In the genomic region with DNA sequence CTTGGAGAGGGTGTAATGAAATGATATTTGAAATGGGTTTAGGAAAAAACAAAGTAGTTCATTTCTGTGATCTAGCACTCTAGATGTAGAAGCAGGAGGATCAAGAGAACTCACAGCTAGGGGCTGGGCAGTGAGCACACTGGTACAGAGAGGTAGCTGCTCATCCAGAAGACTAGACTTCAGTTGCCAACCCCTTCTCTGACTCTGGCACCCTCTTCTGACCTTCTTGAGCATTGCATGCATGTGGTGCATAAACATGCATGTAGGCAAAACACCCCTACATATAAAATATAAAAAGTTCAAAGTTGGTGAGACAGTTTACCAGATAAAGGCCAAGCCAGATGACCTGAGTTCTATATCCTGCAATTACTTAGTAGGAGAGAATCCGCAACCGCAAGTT, we compare ENCODE assay signal across 8 mouse cellular contexts. TPM values are rescaled to one million over a fixed set of nuclear protein-coding genes. Genes with fewer than 3 reads are reported as not detected.
DNase-seq lines count a peak whose midpoint lies in the region; ATAC-seq and TF ChIP-seq lines count a peak whose summit lies in the region.

No protein-coding gene starts in this region.

- 95% methylated on average over 2 of the region's 2 CpGs for WGBS in heart, embryonic 11.5 days (ENCODE audit: insufficient replicate concordance)

- no peaks in the 10 kb centered on the region for H3K36me3 ChIP-seq in ES-E14 (ENCODE audit: control insufficient read depth, insufficient read depth, low read length, poor library complexity, severe bottlenecking)
- 0 out of 2 replicates have a peak, but pooled peaks cover 2% of the 10 kb centered on the region for H3K36me3 ChIP-seq in heart, embryonic 11.5 days (ENCODE audit: control insufficient read depth, insufficient read depth, low read length)

- in situ Hi-C loops in ES-E14 (cut with MboI; ENCODE audit: low sequenced_read_pairs in 2 of 2, unreplicated experiment in 2 of 2): no loop called here

- H3K4me2 ChIP-seq in heart, embryonic 11.5 days: no peak overlapping the region

- H3K9me3 ChIP-seq in ES-E14 (ENCODE audit: control insufficient read depth, insufficient read depth, low read depth, low read length): no peaks in the 10 kb centered on the region
- no peaks in the 10 kb centered on the region for H3K9me3 ChIP-seq in heart, embryonic 11.5 days (replicated peaks; ENCODE audit: control insufficient read depth, low read length)

- intact Hi-C loops in left cerebral cortex, adult 2 months (cut with DNase I): no loop called here
- intact Hi-C loops in left cerebral cortex, postnatal 14 days (cut with DNase I): no loop called here

- peak; percentile 22 for TF ChIP-seq CTCF in left cerebral cortex, adult 2 months (IDR thresholded peaks at IDR 0.05)

- H3K4me1 ChIP-seq in ES-E14 (ENCODE audit: control insufficient read depth in 2 of 2, insufficient read depth in 2 of 2, low read length in 2 of 2, poor library complexity in 1 of 2): no peaks in the 10 kb centered on the region
- H3K4me1 ChIP-seq in heart, embryonic 11.5 days (ENCODE audit: control insufficient read depth, insufficient read depth, low read length): no peaks in the 10 kb centered on the region

- no peak for DNase-seq in left cerebral cortex, adult 2 months (ENCODE audit: extremely low spot score in 1 of 2, low spot score in 2 of 2)
- DNase-seq in left cerebral cortex, postnatal 14 days (ENCODE audit: low spot score in 2 of 2): no peak
- DNase-seq in ES-E14 (ENCODE audit: low read depth, low spot score): peak; percentile 33
- DNase-seq in retina, postnatal 1 day: peak; percentile 39
- DNase-seq in ovary, adult 18-20 months (ENCODE audit: low spot score): no peak
- DNase-seq in cerebellum, adult 11-12 months: no peak

- peak; percentile 79 for ATAC-seq in common myeloid progenitor, adult 5-6 weeks (replicated peaks; ENCODE audit: low read depth, poor library complexity, severe bottlenecking)
- no peak for ATAC-seq in heart, embryonic 11.5 days (replicated peaks; ENCODE audit: insufficient number of reproducible peaks, low FRiP score, low TSS enrichment)

- no peak overlapping the region for H3K4me3 ChIP-seq in left cerebral cortex, adult 2 months
- H3K4me3 ChIP-seq in ES-E14 (ENCODE audit: insufficient read depth in 1 of 2, low read depth in 1 of 2, low read length in 2 of 2, poor library complexity in 1 of 2, severe bottlenecking in 1 of 2): no peak overlapping the region
- no peak overlapping the region for H3K4me3 ChIP-seq in heart, embryonic 11.5 days (ENCODE audit: low read depth, low read length)

- H3K27me3 ChIP-seq in heart, embryonic 11.5 days (ENCODE audit: control insufficient read depth, insufficient read depth, low read length): no peaks in the 10 kb centered on the region

- no peak overlapping the region for H3K27ac ChIP-seq in left cerebral cortex, adult 2 months
- H3K27ac ChIP-seq in ES-E14 (ENCODE audit: insufficient read depth, low read depth, low read length, poor library complexity, severe bottlenecking): no peak overlapping the region
- no peak overlapping the region for H3K27ac ChIP-seq in heart, embryonic 11.5 days (ENCODE audit: low read depth, low read length)

- H3K9ac ChIP-seq in ES-E14 (ENCODE audit: insufficient read depth, low read depth, low read length, poor library complexity, severe bottlenecking): no peak overlapping the region
- no peak overlapping the region for H3K9ac ChIP-seq in heart, embryonic 11.5 days (ENCODE audit: low read depth, low read length)

TF ChIP-seq in ES-E14, 5 proteins besides CTCF, POLR2A, EP300 and RAD21:
- no peak for TF ChIP-seq CHD2 (IDR thresholded peaks at IDR 0.05; ENCODE audit: low read depth, low read length)
- no peak for TF ChIP-seq ZC3H11A (IDR thresholded peaks at IDR 0.05; ENCODE audit: borderline replicate concordance, low read depth, low read length)
- no peak for TF ChIP-seq ZNF384 (IDR thresholded peaks at IDR 0.05; ENCODE audit: low read depth, low read length)
- TF ChIP-seq HCFC1 (IDR thresholded peaks at IDR 0.05; ENCODE audit: borderline replicate concordance, insufficient read depth, low read length): no peak
- TF ChIP-seq MAFK (IDR thresholded peaks at IDR 0.05; ENCODE audit: insufficient read depth, low read depth, low read length): no peak

RNA-seq across cellular contexts. Expression of a gene that starts 33.7 kb away (rescaled TPM):
- 10 to 100 TPM; 36.9 to 40.7 TPM for total RNA-seq in left cerebral cortex, adult 2 months (2021)
- total RNA-seq in left cerebral cortex, postnatal 14 days (2021): 10 to 100 TPM; 34.7 to 35.6 TPM
- total RNA-seq in ES-E14 (2012; rRNA removed): 18.4 and 20.9 TPM in 2 replicates
- total RNA-seq in common myeloid progenitor, adult 5-6 weeks (2017): 20.0 and 20.1 TPM in 2 replicates
- 16.6 and 17.7 TPM in 2 replicates for polyA plus RNA-seq in heart, embryonic 11.5 days (2014; fragmentation: Nextera tagmentation; extraction: Ambion mirVana)

Comparison
In these comparisons a context has a peak if more than half of its experiments do, and no peak if none do; other contexts are left out.
1. DNase-seq: peak in ES-E14 (single experiment) and retina, postnatal 1 day (single experiment); none in left cerebral cortex, adult 2 months (0 of 2), left cerebral cortex, postnatal 14 days (0 of 2), ovary, adult 18-20 months (single experiment) and cerebellum, adult 11-12 months (single experiment).